Comparison of ENCODE assay signal across 26 mouse cellular contexts in the genomic region with DNA sequence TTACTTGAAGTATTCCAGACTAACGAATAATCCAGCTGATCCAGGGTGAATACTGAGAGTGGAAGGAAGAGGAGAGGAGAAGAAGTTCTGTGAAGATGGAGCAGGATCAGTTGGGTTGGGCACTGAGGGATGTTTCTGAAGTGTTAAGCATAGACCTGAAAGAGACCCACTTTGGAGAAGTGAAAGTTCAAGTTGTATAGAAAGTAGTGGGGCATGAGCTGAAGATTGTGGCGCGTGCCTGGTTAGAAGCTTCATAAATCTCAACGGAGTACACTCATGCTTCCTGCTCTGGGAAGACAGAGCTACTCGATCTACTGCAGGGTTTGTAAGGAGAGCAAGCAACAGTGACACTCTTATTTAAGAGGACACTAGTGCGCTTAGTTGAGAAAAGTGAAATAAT. TPM values are rescaled to one million over a fixed set of nuclear protein-coding genes. Genes with fewer than 3 reads are reported as not detected.
DNase-seq lines count a peak whose midpoint lies in the region; ATAC-seq and TF ChIP-seq lines count a peak whose summit lies in the region.
"Had no signal": no experiment of that assay in that cellular context is flagged by ENCODE, and none has a peak within 500 bp of the region (broad histone marks: within the 10 kb centered on the region; RNA-seq: fewer than 3 reads in every experiment).

No protein-coding gene starts in this region.

- no peak for TF ChIP-seq POLR2A in bone marrow macrophage, adult 2 months (IDR thresholded peaks at IDR 0.05; ENCODE audit: borderline replicate concordance, low read depth, low read length)

- peaks cover 2% of the 10 kb centered on the region for H3K36me3 ChIP-seq in splenic B cell, adult 2 months (ENCODE audit: control insufficient read depth, insufficient read depth, low read length, poor library complexity, severe bottlenecking)

- H3K4me1 ChIP-seq in bone marrow macrophage, adult 2 months (ENCODE audit: control insufficient read depth, insufficient read depth, low read length): peaks cover 21% of the 10 kb centered on the region
- H3K4me1 ChIP-seq: forebrain, embryonic 10.5 days; forebrain, embryonic 13.5 days; heart, embryonic 10.5 days; heart, embryonic 13.5 days had no signal

- H3K4me3 ChIP-seq in bone marrow macrophage, adult 2 months (ENCODE audit: insufficient read depth, low read length): peak overlapping the region; percentile 39
- H3K4me3 ChIP-seq: forebrain, embryonic 10.5 days; forebrain, embryonic 13.5 days; gastrocnemius, adult 2 months; heart, adult 2 months; heart, embryonic 10.5 days; heart, embryonic 13.5 days had no signal

- peak; percentile 13 to 29 for DNase-seq in spleen, postnatal 36 days (ENCODE audit: low spot score in 2 of 2)
- no peak for DNase-seq in spleen, postnatal 14 days (ENCODE audit: low spot score in 2 of 2)
- DNase-seq in splenic B cell, adult 2 months (ENCODE audit: low read depth, low spot score): peak; percentile 60
- DNase-seq in ovary, adult 18-20 months (ENCODE audit: low spot score): no peak
- no peak for DNase-seq in heart, postnatal 14 days
- DNase-seq in urinary bladder, adult 18-20 months (ENCODE audit: low spot score in 2 of 2): no peak
- DNase-seq: adrenal gland, postnatal 14 days; cerebellum, adult 11-12 months; cerebellum, adult 8-10 months; cerebellum, postnatal 10 days; cerebellum, postnatal 36 days; forebrain, postnatal 0 days; gastrocnemius, adult 2 months; gastrocnemius, postnatal 14 days; heart, adult 2 months had no signal

- no peaks in the 10 kb centered on the region for H3K27me3 ChIP-seq in splenic B cell, adult 2 months (ENCODE audit: control insufficient read depth, insufficient read depth, low read length, poor library complexity, severe bottlenecking)
- H3K27me3 ChIP-seq: forebrain, embryonic 13.5 days; heart, embryonic 13.5 days; Patski had no signal

- peak overlapping the region; percentile 27 for H3K27ac ChIP-seq in bone marrow macrophage, adult 2 months (ENCODE audit: insufficient read depth, low read depth, low read length)
- H3K27ac ChIP-seq: forebrain, embryonic 10.5 days; forebrain, embryonic 13.5 days; gastrocnemius, adult 2 months; heart, adult 2 months; heart, embryonic 10.5 days; heart, embryonic 13.5 days; hindbrain, embryonic 14.5 days; hindbrain, postnatal 0 days had no signal

- TF ChIP-seq CTCF in bone marrow macrophage, adult 2 months (IDR thresholded peaks at IDR 0.05; ENCODE audit: low read depth, low read length): no peak

- ATAC-seq in megakaryocyte, adult 5-6 weeks (ENCODE audit: poor library complexity, severe bottlenecking): peak; percentile 71
- ATAC-seq: forebrain, embryonic 13.5 days; forebrain, postnatal 0 days; hindbrain, postnatal 0 days; inflammation-experienced regulatory T-cells, adult 6 months; intestine, embryonic 16.5 days; Patski had no signal

- intact Hi-C loops in heart, postnatal 14 days (cut with DNase I): no loop called here

RNA-seq across cellular contexts. Expression of gene Akap9, which starts 41.3 kb away (rescaled TPM):
- polyA plus RNA-seq in bone marrow macrophage, adult 2 months (2012; ENCODE audit: insufficient read depth, insufficient read length, missing spikeins): 23.3 and 24.9 TPM in 2 replicates
- total RNA-seq in megakaryocyte, adult 5-6 weeks (2015): 29.8 and 33.7 TPM in 2 replicates
- total RNA-seq in megakaryocyte, adult 5-6 weeks (2017): 36.0 and 39.3 TPM in 2 replicates
- total RNA-seq in heart, postnatal 14 days (2021): 10 to 100 TPM; 46.7 to 47.5 TPM

Comparison
In these comparisons a context has a peak if more than half of its experiments do, and no peak if none do; other contexts are left out.
1. DNase-seq: peak in spleen, postnatal 36 days (2 of 2) and splenic B cell, adult 2 months (single experiment); none in spleen, postnatal 14 days (0 of 2), ovary, adult 18-20 months (single experiment), heart, postnatal 14 days (0 of 2) and urinary bladder, adult 18-20 months (0 of 2).